Mouse (Mus musculus) embryonic facial prominence, embryonic 13.5 days (tissue): ENCODE measurements at regions not wholly inside any gene's neighbourhood (a gene's known extent, or its start where the extent isn't known, plus 50 kb on each side); places are given as distances from the start of the nearest gene placed in this dataset.

Experiments used
- ATAC-seq: fragments of 200-750 bp; cut with Nextera tagmentation; 2 replicates; pipeline ENCODE4 v1.8.0; 2017; ENCODE audit warnings: low read depth; ENCODE audit not compliant: insufficient number of reproducible peaks, insufficient read depth, low FRiP score, low TSS enrichment
- H3K27ac ChIP-seq: fragments of 300-500 bp; sonication (generic); 2 replicates; pipeline ENCODE4 v1.5.1; 2015; ENCODE audit warnings: moderate library complexity, mild to moderate bottlenecking, inconsistent platforms
- H3K27me3 ChIP-seq: fragments of 300-500 bp; sonication (generic); 2 replicates; pipeline ENCODE4 v1.6.1; 2015; ENCODE audit warnings: mild to moderate bottlenecking, inconsistent platforms
- H3K36me3 ChIP-seq: fragments of 300-500 bp; sonication (generic); 2 replicates; pipeline ENCODE4 v1.6.1; 2015; ENCODE audit warnings: mild to moderate bottlenecking, inconsistent platforms
- H3K4me1 ChIP-seq: fragments of 300-500 bp; sonication (generic); 2 replicates; pipeline ENCODE4 v1.6.1; 2015; ENCODE audit warnings: inconsistent platforms
- H3K4me2 ChIP-seq: fragments of 300-500 bp; sonication (generic); 2 replicates; pipeline ENCODE4 v1.6.1; 2015; ENCODE audit warnings: moderate library complexity, mild to moderate bottlenecking, inconsistent platforms
- H3K4me3 ChIP-seq: fragments of 300-500 bp; sonication (generic); 2 replicates; pipeline ENCODE4 v1.5.1; 2015; ENCODE audit warnings: mild to moderate bottlenecking, inconsistent platforms
- H3K9ac ChIP-seq: fragments of 300-500 bp; sonication (generic); 2 replicates; pipeline ENCODE4 v1.6.1; 2015; ENCODE audit warnings: mild to moderate bottlenecking, inconsistent platforms
- H3K9me3 ChIP-seq: fragments of 300-500 bp; sonication (generic); 2 replicates; pipeline ENCODE4 v1.6.1; 2016; ENCODE audit warnings: inconsistent platforms
- WGBS: fragments of 180-500 bp; shearing (Covaris S2); methylation state at CpG from one replicate; pipeline ENCODE4 v1.1.7; 2015; ENCODE audit warnings: mixed read lengths; 5-methylcytosine and 5-hydroxymethylcytosine counted together

DNA sequence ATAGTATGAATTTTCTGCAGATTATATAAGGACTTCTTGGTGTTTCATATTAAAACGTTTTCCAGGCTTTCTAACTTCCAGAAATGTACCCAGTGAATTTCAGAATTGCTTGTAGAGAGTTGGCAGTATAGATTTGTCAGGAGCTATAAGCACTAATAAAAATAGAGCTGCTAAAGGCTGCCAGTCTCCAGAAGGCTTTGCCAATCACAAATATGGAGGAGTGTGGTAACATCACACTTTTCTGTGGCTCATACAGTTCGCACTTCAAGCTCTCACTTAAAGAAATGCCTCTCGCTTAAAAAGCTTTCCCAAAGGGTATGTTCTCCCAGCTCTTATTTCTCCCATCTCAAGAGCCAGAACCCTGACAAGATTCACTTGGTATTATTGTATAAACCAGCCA, 545.7 kb downstream of the 1190002N15Rik start:
- Histone ChIP-seq H3K9me3 (no peaks in the 10 kb centered on the region), H3K27me3 (no peaks in the 10 kb centered on the region), H3K4me2 (no peak overlapping the region), H3K27ac (no peak overlapping the region), H3K4me1 (no peaks in the 10 kb centered on the region), H3K9ac (no peak overlapping the region), H3K36me3 (no peaks in the 10 kb centered on the region), H3K4me3 (no peak overlapping the region)
- no peak for ATAC-seq
- 77% methylated on average over 3 of the region's 3 CpGs for WGBS

DNA sequence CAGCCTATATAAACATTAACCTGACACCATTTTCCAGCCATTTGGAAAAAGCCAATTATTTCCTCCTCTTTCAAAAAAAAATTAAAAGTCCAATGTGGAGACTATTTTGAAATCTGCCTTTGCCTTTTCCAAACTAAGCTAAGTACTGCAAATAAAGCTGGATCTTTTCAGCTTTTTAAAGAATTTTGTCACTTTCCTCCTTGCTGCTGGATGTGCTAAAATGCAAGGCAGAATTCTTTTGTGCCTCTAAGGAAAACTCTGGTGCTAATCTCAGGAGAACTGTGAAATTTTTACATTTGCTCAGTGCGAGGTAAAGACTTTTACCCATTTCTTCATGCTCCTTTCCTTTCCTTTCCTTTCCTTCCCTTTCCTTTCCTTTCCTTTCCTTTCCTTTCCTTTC, 546.7 kb downstream of the 1190002N15Rik start:
- Histone ChIP-seq H3K27ac (no peak overlapping the region), H3K9ac (no peak overlapping the region), H3K4me2 (no peak overlapping the region), H3K9me3 (no peaks in the 10 kb centered on the region), H3K4me1 (no peaks in the 10 kb centered on the region), H3K36me3 (no peaks in the 10 kb centered on the region), H3K4me3 (no peak overlapping the region), H3K27me3 (no peaks in the 10 kb centered on the region)
- no peak for ATAC-seq
- WGBS = 63% methylated on average over 1 of the region's 1 CpGs

DNA sequence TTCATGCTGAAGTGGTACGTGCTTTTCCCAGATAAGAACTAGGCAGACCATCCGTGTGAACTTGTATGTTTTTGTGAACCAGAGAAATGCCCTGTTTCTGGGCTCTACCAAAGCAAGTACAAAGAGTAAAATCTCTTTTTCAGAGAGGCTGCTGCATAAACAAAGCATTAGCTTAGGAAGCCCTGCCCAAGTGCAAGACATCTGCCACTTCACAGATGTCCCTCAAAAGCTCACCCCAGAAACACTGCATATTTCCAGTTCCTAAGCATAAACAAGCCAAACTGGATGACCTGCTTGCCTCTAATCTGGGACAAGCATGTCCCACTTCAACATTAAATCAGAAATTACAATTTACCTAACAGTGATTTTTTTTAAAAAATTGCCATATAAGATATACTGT, 556.7 kb downstream of the 1190002N15Rik start:
- Histone ChIP-seq H3K9me3 (no peaks in the 10 kb centered on the region), H3K27me3 (no peaks in the 10 kb centered on the region), H3K27ac (no peak overlapping the region), H3K4me3 (no peak overlapping the region), H3K9ac (no peak overlapping the region), H3K36me3 (no peaks in the 10 kb centered on the region), H3K4me2 (no peak overlapping the region), H3K4me1 (no peaks in the 10 kb centered on the region)
- 73% methylated on average over 2 of the region's 2 CpGs for WGBS
- ATAC-seq = no peak

DNA sequence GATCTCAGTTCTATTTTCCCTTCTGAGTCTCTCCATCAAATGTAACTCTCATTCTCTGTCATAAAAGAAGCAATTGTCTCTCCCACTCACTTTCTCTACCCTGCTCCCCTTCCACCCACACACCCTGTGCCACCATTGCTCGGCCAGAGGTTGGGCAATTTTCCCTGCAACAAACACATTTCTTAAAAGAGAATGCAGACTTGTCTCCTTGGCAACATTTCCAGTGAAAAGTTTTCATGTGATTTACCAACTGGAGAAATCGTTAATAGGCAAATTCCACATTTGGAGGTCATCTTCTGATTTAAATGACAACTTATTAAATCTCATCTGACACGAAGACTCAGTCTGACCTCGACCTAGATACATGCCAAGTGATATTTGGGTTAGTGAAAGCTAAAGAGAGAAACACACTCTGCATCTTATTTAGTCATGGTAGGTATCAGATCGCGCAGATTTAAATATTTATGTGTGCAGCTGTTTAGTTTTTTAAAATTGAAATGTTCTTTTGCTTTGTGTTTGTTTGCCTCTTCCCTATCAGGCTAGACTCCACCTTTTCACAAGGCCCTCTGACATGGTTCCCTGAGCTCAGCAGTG, 568.1 kb downstream of the 1190002N15Rik start:
- H3K4me2 ChIP-seq = no peak overlapping the region
- no peaks in the 10 kb centered on the region for H3K27me3 ChIP-seq
- H3K4me3 ChIP-seq = no peak overlapping the region
- H3K27ac ChIP-seq = no peak overlapping the region
- 62% methylated on average over 6 of the region's 6 CpGs for WGBS
- H3K9ac ChIP-seq = no peak overlapping the region
- no peaks in the 10 kb centered on the region for H3K9me3 ChIP-seq
- no peaks in the 10 kb centered on the region; the same call in 1 of the 2 replicates for H3K4me1 ChIP-seq
- no peak for ATAC-seq
- H3K36me3 ChIP-seq = no peaks in the 10 kb centered on the region

DNA sequence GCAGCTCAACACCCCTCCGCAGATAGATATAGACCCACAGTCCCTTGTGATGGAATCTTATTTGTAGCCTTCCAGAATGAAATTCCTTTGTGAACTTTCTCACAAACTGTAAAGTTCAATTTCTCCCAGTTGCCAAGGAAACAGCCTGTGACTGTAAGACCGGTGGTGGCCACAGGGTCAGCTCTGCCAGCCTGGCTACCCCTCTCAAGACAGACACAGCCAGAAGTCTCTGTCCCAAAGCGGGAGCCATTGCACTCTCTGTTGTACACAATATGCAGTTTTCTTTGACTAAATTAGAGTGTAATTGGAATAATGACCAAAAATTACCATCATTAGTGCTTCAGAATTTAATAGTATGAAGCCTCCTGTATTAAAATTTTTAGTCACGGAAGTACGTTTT, 568.8 kb downstream of the 1190002N15Rik start:
- no peaks in the 10 kb centered on the region for H3K9me3 ChIP-seq
- H3K27ac ChIP-seq = no peak overlapping the region
- no peaks in the 10 kb centered on the region for H3K27me3 ChIP-seq
- WGBS = 81% methylated on average over 5 of the region's 5 CpGs
- no peak for ATAC-seq
- H3K4me2 ChIP-seq = no peak overlapping the region
- H3K9ac ChIP-seq = no peak overlapping the region
- no peak overlapping the region for H3K4me3 ChIP-seq
- no peaks in the 10 kb centered on the region; the same call in 1 of the 2 replicates for H3K4me1 ChIP-seq
- no peaks in the 10 kb centered on the region for H3K36me3 ChIP-seq

DNA sequence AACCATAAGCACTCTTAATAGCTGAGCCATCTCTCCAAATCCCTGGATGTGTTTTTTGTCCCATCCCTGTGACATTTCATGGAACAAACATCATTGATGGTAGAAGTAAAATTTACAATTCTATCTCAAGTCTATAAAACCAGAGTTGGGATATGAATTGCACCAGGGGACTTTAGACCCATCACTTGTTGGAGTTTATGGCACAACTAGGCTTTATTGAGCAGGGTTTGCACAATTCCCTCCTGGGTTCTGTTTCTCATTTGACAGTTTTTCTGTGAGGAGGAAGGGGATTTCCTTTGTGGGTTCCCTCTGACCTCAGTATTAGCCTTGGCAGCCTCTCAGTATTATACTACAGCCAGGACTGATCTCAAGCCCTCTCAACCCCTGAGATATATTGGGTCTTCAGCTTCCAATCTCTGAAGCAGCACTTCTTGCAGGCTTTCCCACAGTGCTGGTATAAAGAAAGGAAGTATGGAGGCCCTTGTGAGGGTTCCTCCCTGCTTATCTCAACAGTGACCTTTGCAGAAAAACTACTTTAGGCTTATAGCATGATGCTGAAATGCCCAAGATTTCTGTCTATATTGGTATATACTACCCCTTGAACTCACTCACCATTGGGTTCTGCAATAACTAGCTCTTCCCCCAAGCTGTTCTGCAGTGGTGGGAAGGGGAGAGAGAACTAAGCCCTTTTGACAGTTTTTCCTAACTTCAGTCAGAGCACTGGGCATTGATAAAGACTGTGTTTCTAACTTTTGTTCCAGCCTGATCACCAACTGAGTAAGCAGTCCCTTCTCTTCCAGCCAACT, 582.4 kb downstream of the 1190002N15Rik start:
- no peak overlapping the region for H3K4me2 ChIP-seq
- ATAC-seq = no peak
- H3K36me3 ChIP-seq = no peaks in the 10 kb centered on the region
- H3K9ac ChIP-seq = no peak overlapping the region
- H3K4me1 ChIP-seq = no peaks in the 10 kb centered on the region
- H3K4me3 ChIP-seq = no peak overlapping the region
- no peak overlapping the region for H3K27ac ChIP-seq
- no peaks in the 10 kb centered on the region for H3K27me3 ChIP-seq
- H3K9me3 ChIP-seq = no peaks in the 10 kb centered on the region

DNA sequence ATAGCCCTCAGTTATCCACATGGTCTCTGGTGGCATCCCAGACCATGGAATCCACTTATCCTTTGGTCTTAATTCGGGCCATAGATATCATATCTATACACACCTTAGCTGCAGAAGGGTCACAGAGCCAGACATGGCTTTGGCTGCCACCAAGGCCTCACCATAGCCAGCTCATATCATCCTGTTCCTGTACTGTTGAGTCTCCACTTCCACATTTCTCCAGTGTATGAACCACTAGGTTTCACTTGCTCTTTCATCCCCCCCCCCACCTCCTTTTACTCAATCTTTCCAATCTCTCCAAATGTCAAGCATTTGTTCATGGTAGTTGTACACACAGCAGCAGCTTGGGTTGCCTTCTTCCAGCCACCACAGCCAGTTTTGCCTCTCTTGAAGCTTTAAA, 589.2 kb downstream of the 1190002N15Rik start:
- no peak overlapping the region for H3K27ac ChIP-seq
- no peak overlapping the region for H3K9ac ChIP-seq
- no peaks in the 10 kb centered on the region for H3K36me3 ChIP-seq
- no peak for ATAC-seq
- H3K27me3 ChIP-seq = no peaks in the 10 kb centered on the region
- no peak overlapping the region for H3K4me2 ChIP-seq
- no peaks in the 10 kb centered on the region for H3K9me3 ChIP-seq
- no peak overlapping the region for H3K4me3 ChIP-seq
- H3K4me1 ChIP-seq = no peaks in the 10 kb centered on the region
- whole genome bisulfite sequencing = 77% methylated on average over 1 of the region's 1 CpGs

DNA sequence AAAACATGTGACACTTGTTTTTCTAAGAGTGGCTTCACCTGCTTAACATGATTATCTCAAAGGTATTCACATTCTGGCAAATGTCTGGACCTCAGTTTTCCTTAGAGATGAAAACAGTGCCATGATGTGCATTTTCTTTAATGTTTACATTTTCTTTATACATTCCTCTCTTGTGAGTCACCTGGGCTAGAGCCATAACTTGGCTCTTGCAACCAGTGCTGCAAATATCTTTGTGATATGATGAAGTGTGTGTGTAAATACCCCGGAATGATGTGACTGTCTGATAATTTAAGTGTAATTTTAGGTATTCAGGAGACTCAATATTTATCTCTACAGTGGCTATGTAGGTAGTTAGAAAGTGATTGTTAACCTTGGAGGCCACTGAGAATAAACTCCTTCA, 590.8 kb downstream of the 1190002N15Rik start:
- WGBS = 84% methylated on average over 1 of the region's 1 CpGs
- H3K4me1 ChIP-seq = no peaks in the 10 kb centered on the region
- no peak for ATAC-seq

DNA sequence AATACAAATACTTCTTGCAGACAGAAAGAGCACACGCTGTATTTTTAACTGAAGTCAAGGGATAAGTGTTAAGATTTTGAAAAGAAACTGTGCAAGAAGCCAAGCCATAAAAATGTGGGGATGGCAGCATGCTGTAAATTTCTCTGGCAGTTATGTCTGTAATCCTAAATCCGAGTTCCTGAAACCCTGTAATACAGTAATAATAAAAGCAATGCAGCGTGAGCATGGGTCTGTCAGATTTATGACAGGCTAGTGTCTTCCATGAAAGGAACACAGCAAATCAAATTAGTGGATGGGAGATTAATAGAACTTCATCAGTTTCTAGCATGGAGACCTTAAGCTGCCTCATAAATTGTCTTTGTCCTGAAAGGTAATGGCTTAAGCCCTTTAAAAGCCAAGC, 597.7 kb downstream of the 1190002N15Rik start:
- no peak overlapping the region for H3K9ac ChIP-seq
- no peaks in the 10 kb centered on the region for H3K36me3 ChIP-seq
- no peak overlapping the region for H3K27ac ChIP-seq
- no peak overlapping the region for H3K4me2 ChIP-seq
- ATAC-seq = no peak
- H3K4me3 ChIP-seq = no peak overlapping the region
- no peaks in the 10 kb centered on the region for H3K27me3 ChIP-seq
- no peaks in the 10 kb centered on the region for H3K9me3 ChIP-seq
- WGBS = 82% methylated on average over 3 of the region's 3 CpGs
- no peaks in the 10 kb centered on the region for H3K4me1 ChIP-seq

More for the DNA sequence above, 590.8 kb downstream of the 1190002N15Rik start:
- H3K9ac ChIP-seq = no peak overlapping the region
- H3K36me3 ChIP-seq = no peaks in the 10 kb centered on the region
- no peak overlapping the region for H3K4me3 ChIP-seq
- H3K27ac ChIP-seq = no peak overlapping the region
- H3K9me3 ChIP-seq = no peaks in the 10 kb centered on the region
- H3K4me2 ChIP-seq = no peak overlapping the region
- H3K27me3 ChIP-seq = no peaks in the 10 kb centered on the region

DNA sequence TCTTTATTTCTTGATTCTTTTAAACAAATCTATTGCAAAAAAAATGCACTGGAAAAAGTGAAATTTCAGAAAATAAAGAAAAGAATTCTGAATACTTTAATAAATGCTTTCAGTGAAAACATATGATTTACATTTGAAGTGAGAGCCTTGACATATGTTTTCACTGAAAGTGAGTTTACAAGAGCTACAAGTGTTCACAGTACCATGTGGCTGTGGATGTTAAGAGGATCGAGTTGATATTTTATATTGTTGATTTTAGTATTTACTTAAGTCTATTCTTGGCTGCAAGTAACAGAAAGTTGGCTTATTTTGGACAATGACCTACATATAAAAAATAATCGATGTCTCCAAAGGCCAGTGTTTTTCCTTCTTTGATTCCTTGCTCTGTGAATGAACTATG, 607.2 kb downstream of the 1190002N15Rik start:
- peaks cover 3% of the 10 kb centered on the region; the same call in 1 of the 2 replicates for H3K9me3 ChIP-seq
- no peak for ATAC-seq
- 0 out of 2 replicates have a peak, but pooled peaks cover 4% of the 10 kb centered on the region for H3K4me1 ChIP-seq
- 33% methylated on average over 2 of the region's 2 CpGs for WGBS
- H3K27ac ChIP-seq = 0 out of 2 replicates have a peak overlapping the region, but pooled peaks have one; percentile 3
- peak overlapping the region; percentile 18; the same call in 1 of the 2 replicates for H3K4me2 ChIP-seq
- no peaks in the 10 kb centered on the region for H3K27me3 ChIP-seq
- H3K4me3 ChIP-seq = no peak overlapping the region
- H3K36me3 ChIP-seq = no peaks in the 10 kb centered on the region
- no peak overlapping the region for H3K9ac ChIP-seq

DNA sequence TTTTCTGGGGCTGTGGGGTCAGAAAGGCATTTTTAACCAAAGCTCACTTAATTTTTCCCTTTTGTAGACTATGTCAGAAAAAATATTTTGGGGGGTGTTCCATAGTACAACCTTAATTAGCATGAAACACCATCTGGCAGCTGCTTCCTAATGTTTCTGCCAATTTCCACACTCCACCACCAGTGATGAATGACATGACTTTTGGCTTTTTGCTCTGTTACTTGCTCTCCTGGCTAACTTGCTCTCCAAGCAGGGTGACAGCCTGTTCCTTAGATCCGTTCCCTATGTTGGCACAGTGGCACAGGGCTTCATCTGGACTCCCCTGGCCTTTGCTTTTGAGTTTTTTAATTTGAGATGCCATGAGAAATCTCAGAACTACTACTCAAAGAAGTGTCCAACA, 648.6 kb downstream of the 1190002N15Rik start:
- no peak for ATAC-seq
- Histone ChIP-seq H3K4me2 (no peak overlapping the region), H3K4me1 (no peaks in the 10 kb centered on the region), H3K4me3 (no peak overlapping the region), H3K27me3 (no peaks in the 10 kb centered on the region), H3K36me3 (no peaks in the 10 kb centered on the region), H3K9me3 (no peaks in the 10 kb centered on the region), H3K27ac (no peak overlapping the region), H3K9ac (no peak overlapping the region)
- WGBS = 68% methylated on average over 1 of the region's 1 CpGs

DNA sequence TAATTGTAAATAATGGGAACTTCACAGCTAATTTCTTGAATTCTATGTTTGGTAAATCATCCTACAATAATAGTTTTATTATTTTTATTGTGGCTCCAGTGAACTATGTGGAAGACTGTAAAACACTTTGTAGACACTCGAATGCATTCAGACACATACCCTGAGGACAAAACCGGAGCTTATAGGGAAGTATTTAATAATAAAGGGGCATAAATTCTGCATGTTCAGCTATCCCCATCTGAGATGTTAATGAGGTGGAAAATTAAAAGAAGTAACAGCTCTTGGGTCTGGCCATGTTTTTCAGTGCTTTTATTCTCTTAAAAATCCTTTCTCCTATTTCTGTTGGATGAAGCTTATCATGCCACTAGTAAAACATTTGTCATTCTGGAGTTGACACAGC, 657.8 kb downstream of the 1190002N15Rik start:
- no peak overlapping the region for H3K4me2 ChIP-seq
- H3K9me3 ChIP-seq = no peaks in the 10 kb centered on the region
- no peaks in the 10 kb centered on the region for H3K27me3 ChIP-seq
- no peaks in the 10 kb centered on the region for H3K4me1 ChIP-seq
- H3K4me3 ChIP-seq = no peak overlapping the region
- WGBS = 69% methylated on average over 2 of the region's 2 CpGs
- no peaks in the 10 kb centered on the region for H3K36me3 ChIP-seq
- no peak overlapping the region for H3K27ac ChIP-seq
- ATAC-seq = no peak
- no peak overlapping the region for H3K9ac ChIP-seq
